Mouse (Mus musculus) myocyte (in vitro differentiated cells): ENCODE measurements around the gene Ubxn6.

Source experiments
- CEBPB ChIP-seq: IDR thresholded peaks from 2 replicates; pipeline ENCODE4 v1.6.1; 2011; ENCODE audit warnings: mild to moderate bottlenecking, moderate library complexity; ENCODE audit not compliant: poor library complexity, insufficient read depth, severe bottlenecking
- MYOD1 ChIP-seq, 3 experiments: IDR thresholded peaks; one replicate each; pipeline ENCODE4 v1.6.1; 2011; ENCODE audit warnings: control low read depth in 2 of 3, low read depth in 2 of 3, mild to moderate bottlenecking in 2 of 3, moderate library complexity in 1 of 3; ENCODE audit not compliant: insufficient read length in 2 of 3, control insufficient read depth in 1 of 3
- POLR2A ChIP-seq: IDR thresholded peaks from one replicate; pipeline ENCODE4 v1.6.1; 2011; ENCODE audit warnings: low read depth, mild to moderate bottlenecking, control low read depth, moderate library complexity; ENCODE audit not compliant: insufficient read length
- TCF12 ChIP-seq: IDR thresholded peaks from one replicate; pipeline ENCODE4 v1.6.1; 2011; ENCODE audit warnings: mild to moderate bottlenecking, control low read depth; ENCODE audit not compliant: poor library complexity, insufficient read depth, severe bottlenecking

DNA sequence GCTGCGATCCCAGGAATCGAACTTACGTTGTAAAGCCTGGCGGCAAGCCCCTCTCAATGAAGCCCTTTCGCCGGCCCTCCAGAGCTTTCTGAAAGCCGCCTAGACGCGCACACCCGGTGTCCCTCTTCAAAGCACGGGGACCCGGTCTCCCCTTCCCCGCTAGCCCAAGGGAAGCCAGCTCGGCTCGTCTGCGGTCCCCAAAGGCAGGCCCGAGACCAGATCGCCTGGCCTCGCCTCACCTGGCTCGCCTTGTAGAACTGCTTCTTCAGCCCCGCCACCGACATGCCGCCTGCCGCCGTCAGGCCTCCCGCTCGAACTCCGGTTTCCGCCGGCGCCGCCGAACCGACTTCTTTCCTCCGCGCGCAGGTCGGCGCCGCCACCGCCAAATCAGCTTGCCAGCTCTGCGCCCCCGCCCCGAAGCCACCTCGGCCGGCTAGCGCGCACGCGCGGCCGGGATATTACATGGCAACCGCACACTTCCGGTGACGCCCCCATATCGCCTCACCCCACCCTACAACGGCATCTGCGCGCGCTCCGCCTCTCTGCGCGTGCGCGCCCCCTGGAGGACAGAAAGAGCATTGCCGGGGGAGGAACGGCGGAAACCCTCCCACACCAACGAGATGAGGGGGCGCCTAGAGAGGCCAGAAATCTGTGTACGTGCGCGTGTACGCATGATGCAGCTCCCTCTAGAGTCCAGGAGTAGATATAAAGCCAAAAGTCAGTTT lies 38.5 kb downstream of the Ubxn6 start, which contains the start of gene Sh3gl1:
- peak; percentile 90 for TF ChIP-seq POLR2A
- TF ChIP-seq MYOD1 (IDR thresholded peaks at IDR 0.05; ENCODE audit: control insufficient read depth in 1 of 3, insufficient read length in 2 of 3, low read depth in 2 of 3): peak in 2 of 3 experiments; percentile 9 to 75
- TF ChIP-seq CEBPB: no peak
- TF ChIP-seq TCF12: no peak
